Mouse (Mus musculus): ENCODE measurements at regions not wholly inside any gene's neighbourhood (a gene's known extent, or its start where the extent isn't known, plus 50 kb on each side); places are given as distances from the start of the nearest gene placed in this dataset. TPM values are rescaled to one million over a fixed set of nuclear protein-coding genes. Genes with fewer than 3 reads are reported as not detected.

Small RNAs in the stretch of these regions (microRNA-seq; reads per million reads assigned to microRNA genes)
- not detected for gene Gm26472 (ENCODE audit: borderline number of aligned reads)

Data from embryonic facial prominence, embryonic 15.5 days (tissue).